Mouse (Mus musculus) R1 (cell line): ENCODE measurements around the gene Olfr804.

Experiments used
- DNase-seq: peaks from one replicate; pipeline ENCODE4 v3.0.0-alpha.2; 2018; ENCODE audit warnings: low read depth, low spot score

Olfr804 gene

GRCm38 (mm10) chr10:129702910-129703309 lies at the start of gene Olfr804:
Olfr804 (plus strand) TSS chr10:129703210.
- no peak for DNase-seq

GRCm38 (mm10) chr10:129657394-129657793 lies 45.6 kb upstream of the Olfr804 start, which contains the start of gene Olfr800:
Olfr800 (plus strand) TSS chr10:129657694.
- no peak for DNase-seq

GRCm38 (mm10) chr10:129673765-129674164 lies 29.2 kb upstream of the Olfr804 start, which contains the start of gene Olfr801:
Olfr801 (minus strand) TSS chr10:129673865.
- no peak for DNase-seq

GRCm38 (mm10) chr10:129688069-129688468 lies 14.9 kb upstream of the Olfr804 start, which contains the start of gene Olfr802:
Olfr802 (minus strand) TSS chr10:129688169.
- DNase-seq, result no peak

GRCm38 (mm10) chr10:129694186-129694585 lies 8.8 kb upstream of the Olfr804 start, which contains the start of gene Olfr803:
Olfr803 (minus strand) TSS chr10:129694286.
- no peak for DNase-seq

- no peak for DNase-seq
Measured at GRCm38 (mm10) chr10:129729275-129729674, 26.3 kb downstream of the Olfr804 start, which contains the start of gene Olfr805. Olfr805 (minus strand) TSS chr10:129729375.

- no peak for DNase-seq
Measured at GRCm38 (mm10) chr10:129741821-129742220, 38.8 kb downstream of the Olfr804 start, which contains the start of gene Olfr806. Olfr806 (minus strand) TSS chr10:129741921.

GRCm38 (mm10) chr10:129757693-129758092 lies 54.7 kb downstream of the Olfr804 start, which contains the start of gene Olfr807:
Olfr807 (minus strand) TSS chr10:129757793.
- DNase-seq, result no peak
